Mouse (Mus musculus) C2C12 (cell line): ENCODE measurements at regions not wholly inside any gene's neighbourhood (a gene's known extent, or its start where the extent isn't known, plus 50 kb on each side); places are given as distances from the start of the nearest gene placed in this dataset.

Source experiments
- CTCF ChIP-seq: IDR thresholded peaks from one replicate; pipeline ENCODE4 v1.5.1; 2011; ENCODE audit not compliant: control insufficient read depth, insufficient read depth, insufficient read length
- FOSL1 ChIP-seq: IDR thresholded peaks from one replicate; pipeline ENCODE4 v1.8.0; 2011; ENCODE audit warnings: mild to moderate bottlenecking, low read length; ENCODE audit not compliant: poor library complexity, insufficient read depth, severe bottlenecking
- MAX ChIP-seq: IDR thresholded peaks from one replicate; pipeline ENCODE4 v1.6.1; 2011; ENCODE audit warnings: mild to moderate bottlenecking, control low read depth
- USF1 ChIP-seq: IDR thresholded peaks from one replicate; pipeline ENCODE4 v1.6.1; 2011; ENCODE audit warnings: low read depth, mild to moderate bottlenecking, control low read depth, moderate library complexity

GRCm38 (mm10) chr8:44805179-44805815, 129.9 kb upstream of the Fat1 start:
- TF ChIP-seq MAX (no peak), CTCF (no peak), USF1 (no peak), FOSL1 (no peak)
